Mouse (Mus musculus) NIH3T3 (cell line): ENCODE results near the gene Fam110c.
"Not testable (repeated sequence)": the region's sequence is repeated elsewhere in the genome, so short reads cannot be mapped to it uniquely, and the experiment has no call there.

Experiments
- DNase-seq: peaks from one replicate; pipeline ENCODE4 v3.0.0-alpha.2; 2012; ENCODE audit warnings: low read depth

The Fam110c gene

GRCm38 (mm10) chr12:31073412-31074354 lies at the start of gene Fam110c:
Gene Fam110c (plus strand): TSS chr12:31073861.
- DNase-seq: peak; percentile 58

GRCm38 (mm10) chr12:31026423-31026822 lies 47.2 kb upstream of the Fam110c start:
- DNase-seq: peak; percentile 69

- no peak for DNase-seq
These were observed 21.6 kb upstream of the Fam110c start for GRCm38 (mm10) chr12:31052066-31052465.

- DNase-seq: peak; percentile 77
These were observed 17.3 kb upstream of the Fam110c start for GRCm38 (mm10) chr12:31056291-31056864.

GRCm38 (mm10) chr12:31059393-31059853 lies 14.2 kb upstream of the Fam110c start:
- peak; percentile 82 for DNase-seq

GRCm38 (mm10) chr12:31060245-31060644 lies 13.4 kb upstream of the Fam110c start:
- DNase-seq: no peak

- no peak for DNase-seq
These were observed 2.4 kb upstream of the Fam110c start for GRCm38 (mm10) chr12:31071222-31071621.

- DNase-seq: not testable (repeated sequence)
These were observed 710 bp downstream of the Fam110c start for GRCm38 (mm10) chr12:31074355-31074786.

GRCm38 (mm10) chr12:31074839-31075538 lies 1.3 kb downstream of the Fam110c start:
- peak; percentile 46 for DNase-seq

GRCm38 (mm10) chr12:31077020-31077419 lies 3.4 kb downstream of the Fam110c start:
- no peak for DNase-seq

GRCm38 (mm10) chr12:31078030-31078429 lies 4.4 kb downstream of the Fam110c start:
- DNase-seq: no peak

- no peak for DNase-seq
These were observed 6.7 kb downstream of the Fam110c start for GRCm38 (mm10) chr12:31080352-31080751.

GRCm38 (mm10) chr12:31080890-31081554 lies 7.4 kb downstream of the Fam110c start:
- no peak for DNase-seq

GRCm38 (mm10) chr12:31083007-31083406 lies 9.3 kb downstream of the Fam110c start:
- no peak for DNase-seq

- DNase-seq: no peak
These were observed 9.7 kb downstream of the Fam110c start for GRCm38 (mm10) chr12:31083407-31083806.

GRCm38 (mm10) chr12:31087060-31087459 lies 13.4 kb downstream of the Fam110c start:
- DNase-seq: no peak

GRCm38 (mm10) chr12:31090401-31090800 lies 16.7 kb downstream of the Fam110c start:
- no peak for DNase-seq

- no peak for DNase-seq
These were observed 17.4 kb downstream of the Fam110c start for GRCm38 (mm10) chr12:31090882-31091640.

GRCm38 (mm10) chr12:31092481-31092880 lies 18.8 kb downstream of the Fam110c start:
- DNase-seq: no peak

GRCm38 (mm10) chr12:31097185-31097584 lies 23.5 kb downstream of the Fam110c start:
- DNase-seq: peak; percentile 91

- peak; percentile 20 for DNase-seq
These were observed 27.5 kb downstream of the Fam110c start for GRCm38 (mm10) chr12:31101190-31101589.
